Mouse (Mus musculus) G1E-ER4 (cell line): Measurements from ENCODE around the gene Smg5. TPM values are rescaled to one million over a fixed set of nuclear protein-coding genes. Genes with fewer than 3 reads are reported as not detected.

Experiments used
- GATA1 ChIP-seq: IDR thresholded peaks from one replicate; pipeline ENCODE4 v1.8.0; 2012; ENCODE audit warnings: low read length, inconsistent platforms
- polyA plus RNA-seq: library from polyadenylated mRNA; stranded (reverse); fragments of >175 nt; gene quantifications from 2 replicates; pipeline ENCODE4 v1.2.3, GENCODE M21; 2012

Gene Smg5
- polyA plus RNA-seq: 48.6 and 63.1 TPM in 2 replicates

GRCm38 (mm10) chr3:88336058-88337013, at the start of gene Smg5, which contains the start of gene Tmem79:
Smg5 (plus strand) TSS chr3:88336260.
Tmem79 (minus strand) TSS chr3:88336148.
- TF ChIP-seq GATA1: no peak

GRCm38 (mm10) chr3:88287110-88287509, 49.0 kb upstream of the Smg5 start, which contains the start of gene Gm38392:
Gm38392 (minus strand) TSS chr3:88287210.
- TF ChIP-seq GATA1: no peak

GRCm38 (mm10) chr3:88291970-88292369, 44.1 kb upstream of the Smg5 start:
- TF ChIP-seq GATA1: no peak

DNA sequence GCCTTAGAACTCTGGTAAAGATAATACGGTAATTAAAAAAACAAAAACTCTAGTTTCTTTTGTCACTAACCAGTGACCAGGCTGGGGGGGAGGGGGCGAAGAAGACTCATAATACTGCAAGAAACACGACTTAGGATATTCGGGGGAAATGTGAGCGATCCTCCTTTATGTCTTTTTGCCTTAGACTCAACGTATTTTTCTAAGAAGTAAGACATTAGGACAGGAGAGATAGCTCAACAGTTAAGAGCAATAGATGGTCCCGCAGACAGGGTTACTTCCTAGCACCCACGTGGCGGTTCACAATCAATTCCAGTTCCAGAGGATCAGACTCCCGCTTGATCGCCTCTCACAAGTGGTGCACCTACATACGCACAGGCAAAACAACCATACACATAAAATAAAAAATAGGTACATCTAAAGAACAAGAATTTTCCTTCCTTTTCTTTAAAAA, 39.9 kb upstream of the Smg5 start:
- TF ChIP-seq GATA1: no peak

DNA sequence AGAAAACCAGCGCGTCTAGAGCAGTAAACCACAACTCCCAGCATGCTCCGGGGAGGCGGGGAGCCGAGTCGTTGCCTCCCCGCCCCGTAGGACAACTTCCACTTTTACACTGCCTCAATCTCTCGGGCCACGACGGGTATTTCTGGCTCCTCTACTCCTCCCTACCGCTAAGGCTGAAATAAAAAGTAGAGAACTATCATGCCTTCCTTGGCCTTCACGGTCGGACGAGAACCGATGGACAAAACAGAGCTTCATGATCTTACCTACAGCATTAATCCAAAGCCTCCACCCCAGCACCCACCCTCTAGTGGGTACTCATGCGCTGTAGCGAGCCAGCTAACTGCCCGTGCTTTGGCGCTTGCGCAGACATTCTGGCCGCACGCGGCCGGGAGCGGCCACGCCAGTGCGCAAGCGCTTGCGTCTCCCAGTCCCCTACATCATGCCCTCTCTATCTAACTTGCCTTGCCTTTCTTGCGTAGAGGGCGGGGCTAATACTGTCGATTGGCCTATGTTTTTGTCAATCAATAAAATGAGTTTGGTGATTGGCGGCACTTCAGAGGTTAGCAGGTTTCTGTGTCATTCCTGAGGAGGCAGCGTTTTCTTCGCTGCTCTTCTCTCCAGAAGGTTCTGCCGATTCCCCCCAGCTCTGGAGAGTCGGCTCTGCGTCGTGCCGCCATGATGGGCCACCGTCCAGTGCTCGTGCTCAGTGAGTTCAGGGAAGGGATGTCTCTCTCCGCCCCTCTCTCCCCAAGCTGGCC, 39.3 kb upstream of the Smg5 start, which contains the start of the genes Tsacc and Cct3:
Gene Tsacc (minus strand): TSS at position 439 of the 758 bp plus-strand sequence.
Gene Cct3 (plus strand): TSS at position 556 of the 758 bp plus-strand sequence.
- TF ChIP-seq GATA1: no peak

DNA sequence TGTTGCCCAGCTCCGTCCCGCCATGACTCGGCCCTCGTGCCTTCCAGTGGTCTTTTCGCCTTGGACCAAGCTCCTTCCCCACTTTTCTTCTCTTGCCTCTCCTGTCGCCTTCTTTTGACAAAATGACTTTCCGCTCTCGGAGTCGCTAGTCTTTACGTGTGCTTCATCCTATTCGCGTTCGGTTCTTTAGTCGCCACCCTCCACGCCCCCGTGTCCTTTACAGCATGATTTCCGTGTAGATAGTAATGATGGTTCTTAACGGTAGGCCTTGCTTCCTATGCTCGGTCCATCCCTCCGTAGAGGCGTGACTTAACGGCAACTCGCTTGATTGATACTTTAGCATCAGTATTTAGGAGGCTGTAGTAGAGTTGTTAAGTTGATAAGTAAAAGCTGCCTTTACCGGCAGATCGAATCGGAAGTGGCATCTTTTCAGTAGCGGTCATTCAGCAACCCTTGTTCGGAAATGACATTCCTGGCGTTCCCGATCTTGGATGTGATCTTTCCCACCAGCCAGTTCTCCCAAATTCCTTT, 38.7 kb upstream of the Smg5 start:
- no peak for TF ChIP-seq GATA1

DNA sequence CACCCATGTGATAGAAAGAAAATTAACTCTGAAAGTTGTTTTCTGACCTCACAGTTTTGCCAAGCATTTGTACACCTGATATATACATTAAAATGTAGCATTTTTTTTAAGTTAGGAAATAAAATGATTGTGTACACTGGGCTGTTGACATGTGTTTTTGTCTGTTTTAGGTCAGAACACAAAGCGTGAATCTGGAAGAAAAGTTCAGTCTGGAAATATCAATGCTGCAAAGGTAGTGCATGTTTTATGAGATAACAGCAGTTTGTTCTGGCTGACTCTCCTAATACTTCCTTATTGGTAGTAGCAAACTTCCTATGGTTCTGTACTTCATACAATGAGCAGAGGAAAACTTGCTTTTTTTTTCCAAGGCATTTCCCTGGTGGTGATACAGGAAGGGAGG, 36.9 kb upstream of the Smg5 start:
- TF ChIP-seq GATA1: no peak

DNA sequence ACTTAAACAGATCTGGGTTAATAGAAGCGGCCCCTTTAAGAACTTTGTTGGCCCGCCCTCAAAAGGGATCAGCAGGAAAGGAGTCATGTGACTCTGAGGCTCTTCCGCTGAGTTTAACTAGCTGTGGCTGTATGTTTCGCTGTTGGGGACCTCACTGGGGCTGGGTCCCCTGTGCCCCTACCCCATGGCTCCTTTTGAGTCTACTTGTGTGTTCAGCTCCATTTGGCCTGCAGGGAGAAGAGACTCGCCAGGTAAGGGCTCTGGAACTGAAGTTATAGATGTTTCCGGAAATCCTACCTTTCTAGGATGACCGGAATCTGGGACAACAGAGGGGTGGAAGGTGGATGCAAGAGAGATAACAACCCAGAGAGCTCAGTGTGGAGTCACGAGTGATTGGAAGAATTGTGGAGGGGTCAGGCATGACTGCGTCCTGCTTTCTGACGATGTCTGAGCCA, 11.1 kb upstream of the Smg5 start, which contains the start of gene Glmp:
Gene Glmp (plus strand): TSS at position 73 of the 455 bp plus-strand sequence.
- no peak for TF ChIP-seq GATA1

- no peak for TF ChIP-seq GATA1
These were observed 7.1 kb upstream of the Smg5 start for GRCm38 (mm10) chr3:88328956-88329355.

DNA sequence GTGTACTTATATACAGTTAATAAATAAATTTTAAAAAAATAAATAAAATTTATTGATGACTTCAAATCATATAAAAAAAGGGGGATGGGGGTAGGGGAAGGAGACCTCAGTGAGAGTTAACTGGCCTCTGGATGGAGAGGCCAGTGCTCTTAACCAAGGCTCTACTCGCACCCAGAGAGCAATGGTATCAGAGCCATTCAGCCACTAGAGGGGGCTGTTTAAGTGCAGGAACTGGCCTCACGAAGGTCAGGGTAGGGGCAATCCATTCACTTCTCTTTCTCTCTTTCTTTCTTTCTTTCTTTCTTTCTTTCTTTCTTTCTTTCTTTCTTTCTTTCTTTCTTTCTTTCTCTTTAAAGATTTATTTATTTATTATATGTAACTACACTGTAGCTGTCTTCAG, 4.8 kb upstream of the Smg5 start:
- no peak for TF ChIP-seq GATA1

GRCm38 (mm10) chr3:88334029-88334658, 1.9 kb upstream of the Smg5 start:
- TF ChIP-seq GATA1: no peak

DNA sequence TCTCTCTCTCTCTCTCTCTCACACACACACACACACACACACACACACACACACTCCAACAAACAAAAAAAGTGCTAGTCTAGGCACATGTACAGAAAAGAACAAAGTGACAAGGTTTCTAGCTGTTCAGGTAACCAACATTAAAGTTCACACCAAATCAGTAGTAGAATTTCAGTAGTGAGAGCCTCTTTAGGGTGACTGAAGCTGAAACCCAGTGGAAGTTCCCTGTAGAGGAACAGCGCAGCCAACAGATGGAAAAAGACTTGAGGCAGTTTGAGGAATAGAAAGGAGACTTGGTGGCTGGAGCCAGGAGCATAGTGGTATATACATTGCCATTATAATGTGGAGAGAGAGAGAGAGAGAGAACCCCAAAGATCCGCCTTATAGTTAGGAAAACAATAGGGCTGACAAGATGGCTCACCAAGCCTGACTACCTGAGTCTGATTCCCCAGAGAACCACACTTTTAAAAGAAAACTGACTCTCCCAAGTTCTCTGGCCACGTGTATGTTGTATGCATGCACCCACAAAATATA, 1.1 kb upstream of the Smg5 start:
- no peak for TF ChIP-seq GATA1

- no peak for TF ChIP-seq GATA1
These were observed 515 bp upstream of the Smg5 start for GRCm38 (mm10) chr3:88335436-88336053.

GRCm38 (mm10) chr3:88337367-88338020, 1.4 kb downstream of the Smg5 start:
- no peak for TF ChIP-seq GATA1
